Mouse (Mus musculus) spleen, adult 2 months (tissue): ENCODE results near the gene Megf6. TPM values are rescaled to one million over a fixed set of nuclear protein-coding genes. Genes with fewer than 3 reads are reported as not detected.
A peak's percentile ranks its signal among the peaks of the same experiment; 100 is the strongest.

Experiments used
- DNase-seq, 2 experiments: peaks; one replicate each; pipeline versions ENCODE4 v3.0.0 to v3.0.0-alpha.2; 2012 to 2021; ENCODE audit warnings: low spot score in 2 of 2, low read depth in 1 of 2
- H3K27ac ChIP-seq: fragments of 200-500 bp; 2 replicates; pipeline ENCODE4 v1.5.1; 2012; ENCODE audit warnings: low read length, inconsistent platforms; ENCODE audit not compliant: insufficient read depth
- H3K27me3 ChIP-seq: fragments of 200-500 bp; 2 replicates; pipeline ENCODE4 v1.6.1; 2012; ENCODE audit warnings: mild to moderate bottlenecking, moderate library complexity, low read length, inconsistent platforms; ENCODE audit not compliant: control insufficient read depth, insufficient read depth
- H3K36me3 ChIP-seq: fragments of 200-500 bp; 2 replicates; pipeline ENCODE4 v1.6.1; 2012; ENCODE audit warnings: mild to moderate bottlenecking, low read length, inconsistent platforms; ENCODE audit not compliant: control insufficient read depth, insufficient read depth
- H3K4me1 ChIP-seq: fragments of 200-500 bp; 2 replicates; pipeline ENCODE4 v1.6.1; 2011; ENCODE audit warnings: inconsistent platforms; ENCODE audit not compliant: control insufficient read depth, insufficient read depth, insufficient read length
- H3K4me3 ChIP-seq: fragments of 200-500 bp; 2 replicates; pipeline ENCODE4 v1.5.1; 2011; ENCODE audit warnings: mild to moderate bottlenecking, inconsistent platforms; ENCODE audit not compliant: insufficient read depth, insufficient read length; ENCODE audit errors: extremely low read depth
- CTCF ChIP-seq: fragments of 200-500 bp; IDR thresholded peaks from 2 replicates; pipeline ENCODE4 v1.5.1; 2011; ENCODE audit warnings: mild to moderate bottlenecking, inconsistent platforms; ENCODE audit not compliant: insufficient read depth, insufficient read length, insufficient replicate concordance; ENCODE audit errors: extremely low read depth
- POLR2A ChIP-seq: fragments of 200-500 bp; IDR thresholded peaks from 2 replicates; pipeline ENCODE4 v1.6.1; 2011; ENCODE audit warnings: low read depth, low read length, inconsistent platforms
- WGBS: fragments of 180-500 bp; shearing (Covaris S2); methylation state at CpG from one replicate; pipeline ENCODE4 v1.1.7; 2018; 5-methylcytosine and 5-hydroxymethylcytosine counted together
- polyA plus RNA-seq: library from polyadenylated mRNA; depleted of rRNA; stranded (reverse); fragments of >200 nt; gene quantifications from 2 replicates; pipeline ENCODE4 v1.2.3, GENCODE M21; 2012

Megf6 gene
- polyA plus RNA-seq, 1 experiment = 7.4 TPM

DNA sequence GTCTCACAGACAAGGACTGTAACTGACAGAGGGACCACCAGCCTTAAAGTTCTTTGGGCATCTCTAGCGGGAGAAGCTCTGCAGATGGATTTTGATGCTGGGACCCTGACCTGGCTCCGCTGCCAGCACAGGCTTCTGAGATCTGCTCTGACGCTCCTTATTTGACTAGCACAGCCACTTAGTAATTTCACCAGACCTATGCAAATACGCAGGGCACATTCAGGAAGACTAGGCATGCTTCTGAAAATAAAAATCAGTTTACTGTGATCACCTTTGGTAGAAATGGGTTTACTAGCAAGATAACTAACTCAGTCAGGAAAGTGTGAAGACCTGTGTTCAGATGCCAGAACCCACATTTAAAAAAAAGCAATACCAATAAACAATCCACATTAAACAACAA is 38.6 kb upstream of the Megf6 start:
- WGBS = 72% methylated on average over 4 of the region's 4 CpGs

DNA sequence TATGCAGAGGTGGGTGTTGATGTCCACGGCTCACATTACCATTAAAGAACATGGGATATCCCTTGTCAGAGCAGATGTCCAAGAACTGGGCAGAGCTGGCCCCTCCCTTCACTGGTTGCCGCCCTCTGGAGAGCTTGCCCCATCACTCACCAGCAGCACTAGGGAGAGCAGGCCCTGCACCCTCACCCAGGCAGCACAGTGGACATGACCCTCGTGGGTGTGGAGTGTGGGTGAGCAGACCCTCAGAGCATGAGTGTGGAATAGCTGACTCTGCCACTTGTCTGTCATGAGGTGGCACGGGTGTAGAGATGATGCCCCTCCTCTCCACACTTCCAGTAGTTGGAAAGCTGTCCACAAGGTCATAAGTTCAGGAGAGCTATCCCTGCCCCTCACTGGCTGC is 35.7 kb upstream of the Megf6 start:
- Histone ChIP-seq H3K36me3 (no peaks in the 10 kb centered on the region), H3K27ac (no peak overlapping the region), H3K4me1 (peaks cover 4% of the 10 kb centered on the region), H3K27me3 (peaks cover 15% of the 10 kb centered on the region), H3K4me3 (no peak overlapping the region)
- no peak for TF ChIP-seq POLR2A
- 64% methylated on average over 4 of the region's 4 CpGs for whole genome bisulfite sequencing
- DNase-seq = no peak

More for the DNA sequence above, 38.6 kb upstream of the Megf6 start:
- TF ChIP-seq POLR2A = no peak
- no peak overlapping the region for H3K4me3 ChIP-seq
- H3K4me1 ChIP-seq = no peaks in the 10 kb centered on the region
- peaks cover 4% of the 10 kb centered on the region for H3K27me3 ChIP-seq
- DNase-seq = no peak
- H3K27ac ChIP-seq = no peak overlapping the region
- H3K36me3 ChIP-seq = no peaks in the 10 kb centered on the region

DNA sequence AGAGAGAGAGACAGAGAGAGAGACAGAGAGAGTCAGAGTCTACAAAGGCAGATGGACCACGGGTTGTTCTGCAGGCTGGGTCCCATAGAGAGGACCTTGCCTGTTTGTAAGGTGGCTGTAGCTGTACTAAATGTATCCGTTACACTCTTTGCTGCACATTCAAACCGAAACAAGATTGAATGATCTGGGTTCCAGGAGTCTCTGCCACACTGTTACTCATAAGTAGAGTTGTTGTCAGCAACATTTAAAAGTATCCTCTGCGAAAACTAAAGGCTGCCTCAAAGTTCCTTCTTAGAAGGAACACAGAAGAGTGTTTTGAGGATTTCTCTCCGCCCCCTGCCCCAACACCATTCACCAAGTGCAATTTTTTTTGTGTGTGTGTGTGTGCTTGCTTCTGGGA is 33.4 kb upstream of the Megf6 start:
- Histone ChIP-seq H3K36me3 (no peaks in the 10 kb centered on the region), H3K4me1 (peaks cover 11% of the 10 kb centered on the region), H3K4me3 (no peak overlapping the region), H3K27ac (no peak overlapping the region), H3K27me3 (peaks cover 32% of the 10 kb centered on the region)
- WGBS = 57% methylated on average over 5 of the region's 5 CpGs
- no peak for DNase-seq
- TF ChIP-seq POLR2A (no peak), CTCF (no peak)

DNA sequence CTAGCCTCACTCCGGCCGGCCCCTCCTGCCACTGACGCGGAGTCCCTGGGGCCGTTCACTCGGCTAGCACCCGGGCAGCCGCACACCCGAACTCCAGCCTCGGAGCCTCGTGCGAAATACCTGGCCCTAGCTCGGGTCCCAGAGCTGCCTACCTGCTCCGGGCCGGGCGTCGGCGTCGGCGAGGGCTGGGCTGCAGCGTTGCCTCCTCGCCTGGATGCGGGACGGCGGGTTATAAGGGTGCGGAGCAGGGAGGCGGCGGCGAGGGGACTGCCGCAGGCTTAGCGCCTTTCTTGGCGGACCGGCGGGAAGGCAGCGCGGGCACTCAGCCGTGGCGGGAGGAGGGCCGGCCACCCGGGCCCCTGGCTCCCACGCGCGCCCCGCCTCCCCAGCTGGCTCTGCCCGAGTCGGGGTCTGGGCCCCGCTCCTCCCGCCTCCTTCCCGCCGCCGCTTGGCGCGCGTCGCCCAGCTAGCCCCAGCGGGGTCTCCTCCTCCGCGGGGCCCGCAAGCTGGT is 30.8 kb upstream of the Megf6 start:
- no peak overlapping the region for H3K27ac ChIP-seq
- WGBS = under 1% methylated on average over 48 of the region's 59 CpGs
- TF ChIP-seq POLR2A (no peak), CTCF (no peak)
- peaks cover 32% of the 10 kb centered on the region for H3K27me3 ChIP-seq
- peak overlapping the region; percentile 53 for H3K4me3 ChIP-seq
- DNase-seq = no peak
- H3K36me3 ChIP-seq = no peaks in the 10 kb centered on the region
- peaks cover 11% of the 10 kb centered on the region for H3K4me1 ChIP-seq

DNA sequence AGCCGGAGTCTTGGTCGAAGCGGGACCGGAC is 30.5 kb upstream of the Megf6 start, which contains the start of gene Trp73:
Trp73 (minus strand) TSS at position 27 of the 31 bp plus-strand sequence.
- Histone ChIP-seq H3K36me3 (no peaks in the 10 kb centered on the region), H3K4me1 (peaks cover 11% of the 10 kb centered on the region), H3K4me3 (peak within 1 kb of the TSS; percentile 53), H3K27me3 (peaks cover 32% of the 10 kb centered on the region), H3K27ac (no peak within 1 kb of the TSS)
- no peak for TF ChIP-seq POLR2A
- no peak for TF ChIP-seq CTCF
- DNase-seq = no peak
- WGBS = 5% methylated on average over 4 of the region's 4 CpGs

DNA sequence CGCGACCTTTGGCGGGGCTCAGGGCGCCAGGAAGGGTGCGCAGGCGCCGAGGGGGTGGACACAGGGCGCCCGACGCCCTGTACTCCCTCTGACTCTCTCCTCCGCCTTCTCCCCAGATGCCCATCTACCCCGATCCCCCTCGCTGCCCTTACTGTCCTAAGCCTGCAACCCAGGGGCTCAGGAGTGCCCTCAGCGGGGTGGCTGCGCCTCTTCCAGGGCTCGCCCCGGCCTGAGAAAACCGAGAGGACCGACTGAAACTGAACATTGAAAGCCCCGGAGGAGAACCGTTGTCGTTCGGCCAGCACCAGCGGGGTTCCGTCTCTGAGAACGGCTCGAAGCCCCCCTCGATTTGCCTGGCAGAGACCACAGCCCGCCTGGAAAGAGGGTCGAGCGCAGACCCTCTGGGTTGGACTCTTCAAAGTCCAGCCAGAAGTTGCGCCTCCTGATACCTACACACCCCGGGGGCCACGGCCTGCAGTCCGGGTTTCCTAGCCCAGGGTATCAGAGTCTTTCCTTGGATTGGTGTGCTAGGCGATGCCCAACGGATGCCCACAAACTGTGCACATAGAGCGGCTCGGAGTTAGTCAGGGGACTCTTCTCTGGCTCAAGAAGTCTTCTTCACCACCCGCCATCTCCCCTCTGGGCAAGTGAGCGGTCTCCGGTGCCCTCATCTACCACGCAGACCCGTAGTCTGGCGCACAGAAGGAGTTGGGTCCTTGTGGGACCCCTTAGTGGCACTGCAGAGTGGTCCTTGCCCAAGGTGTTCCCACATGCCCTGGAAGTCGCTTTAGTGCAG is 30.1 kb upstream of the Megf6 start:
- no peak for DNase-seq
- Histone ChIP-seq H3K27ac (no peak overlapping the region), H3K36me3 (no peaks in the 10 kb centered on the region), H3K27me3 (peaks cover 31% of the 10 kb centered on the region), H3K4me1 (peaks cover 11% of the 10 kb centered on the region), H3K4me3 (peak overlapping the region; percentile 53)
- TF ChIP-seq POLR2A (no peak), CTCF (no peak)
- 5% methylated on average over 46 of the region's 46 CpGs for WGBS

DNA sequence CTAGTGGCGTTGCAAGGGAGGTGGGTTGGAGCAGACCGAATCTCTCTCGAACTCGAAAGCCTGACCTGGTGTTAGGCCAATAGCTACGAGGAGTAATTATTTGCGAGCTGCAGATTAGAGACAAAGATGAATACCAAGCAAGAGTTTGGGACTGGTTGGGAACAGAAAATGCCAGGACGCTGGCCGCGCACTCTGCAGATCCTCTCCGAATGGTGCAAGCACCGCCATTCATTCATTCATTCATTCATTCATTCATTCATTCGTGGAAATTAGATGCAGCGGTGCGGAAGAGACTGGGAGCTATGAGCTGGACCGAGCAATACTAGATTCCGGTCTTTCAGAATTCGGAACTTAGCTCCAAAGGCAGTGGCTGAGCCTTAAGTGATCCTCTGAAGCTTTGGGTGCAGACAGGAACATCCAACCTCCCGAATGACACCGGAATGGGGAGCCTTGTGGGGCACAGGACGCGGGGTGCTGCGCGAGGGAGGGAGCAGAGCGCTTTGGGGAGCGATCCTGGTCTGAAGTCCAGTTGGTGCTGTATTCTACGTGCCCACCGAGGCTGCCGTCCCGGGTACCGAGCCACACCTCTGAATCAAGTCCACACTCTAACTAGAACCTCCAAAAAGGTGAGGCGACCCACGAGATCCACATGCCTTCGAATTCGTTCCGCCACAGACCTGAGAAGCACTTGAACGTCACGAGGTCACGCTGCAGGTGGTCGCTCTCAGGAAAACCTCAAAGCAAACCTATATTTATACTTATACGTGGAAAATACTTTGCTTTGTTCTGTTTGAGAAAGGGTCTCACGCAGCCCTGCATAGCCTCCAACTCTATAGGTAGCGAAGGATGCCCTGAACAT is 29.3 kb upstream of the Megf6 start:
- DNase-seq = no peak
- Histone ChIP-seq H3K27me3 (peaks cover 30% of the 10 kb centered on the region), H3K4me1 (peaks cover 11% of the 10 kb centered on the region), H3K27ac (no peak overlapping the region), H3K36me3 (0 out of 2 replicates have a peak, but pooled peaks cover under 1% of the 10 kb centered on the region), H3K4me3 (peak overlapping the region; percentile 41; the same call in 1 of the 2 replicates)
- 3% methylated on average over 42 of the region's 42 CpGs for WGBS
- TF ChIP-seq POLR2A = no peak
- no peak for TF ChIP-seq CTCF
